Mouse (Mus musculus) left cerebral cortex, adult 8-10 months (tissue): ENCODE measurements around the gene Kcnq5. TPM values are rescaled to one million over a fixed set of nuclear protein-coding genes. Genes with fewer than 3 reads are reported as not detected.
A peak's percentile ranks its signal among the peaks of the same experiment; 100 is the strongest.
"Not testable (repeated sequence)": the region's sequence is repeated elsewhere in the genome, so short reads cannot be mapped to it uniquely, and the experiment has no call there.

Experiments used
- DNase-seq, 2 experiments: peaks; one replicate each; pipeline ENCODE4 v3.0.0; 2022; ENCODE audit warnings: low spot score in 2 of 2
- total RNA-seq, 4 experiments: library from RNA; stranded (reverse); gene quantifications; 2 replicates each; pipeline ENCODE4 v1.2.4; 2022

Kcnq5 gene
- total RNA-seq, 4 experiments from 2014 or later: 67.6 to 86.7 (median 78.4) TPM

- no peak for DNase-seq
Observed at GRCm38 (mm10) chr1:21650820-21651219, 310.9 kb downstream of the Kcnq5 start.

GRCm38 (mm10) chr1:21635406-21635805 lies 326.3 kb downstream of the Kcnq5 start:
- DNase-seq: no peak

- DNase-seq: no peak
Observed at GRCm38 (mm10) chr1:21634013-21634412, 327.7 kb downstream of the Kcnq5 start.

GRCm38 (mm10) chr1:21622455-21622854 lies 339.3 kb downstream of the Kcnq5 start:
- DNase-seq: no peak

- DNase-seq: no peak
Observed at GRCm38 (mm10) chr1:21622039-21622438, 339.7 kb downstream of the Kcnq5 start.

- DNase-seq: no peak
Observed at GRCm38 (mm10) chr1:21618712-21619111, 343.0 kb downstream of the Kcnq5 start.

GRCm38 (mm10) chr1:21616666-21617065 lies 345.1 kb downstream of the Kcnq5 start:
- DNase-seq: peak in 1 of 2 experiments; percentile 26

GRCm38 (mm10) chr1:21613933-21614332 lies 347.8 kb downstream of the Kcnq5 start:
- no peak for DNase-seq

GRCm38 (mm10) chr1:21604003-21604402 lies 357.7 kb downstream of the Kcnq5 start:
- DNase-seq: no peak

- no peak for DNase-seq
Observed at GRCm38 (mm10) chr1:21602567-21602966, 359.2 kb downstream of the Kcnq5 start.

GRCm38 (mm10) chr1:21600606-21601005 lies 361.1 kb downstream of the Kcnq5 start:
- DNase-seq: no peak

GRCm38 (mm10) chr1:21593872-21594271 lies 367.9 kb downstream of the Kcnq5 start:
- DNase-seq: no peak

- not testable (repeated sequence) for DNase-seq
Observed at GRCm38 (mm10) chr1:21567397-21567796, 394.3 kb downstream of the Kcnq5 start.

GRCm38 (mm10) chr1:21554630-21555029 lies 407.1 kb downstream of the Kcnq5 start:
- DNase-seq: no peak

- DNase-seq: no peak
Observed at GRCm38 (mm10) chr1:21552715-21553114, 409.0 kb downstream of the Kcnq5 start.

- DNase-seq: no peak
Observed at GRCm38 (mm10) chr1:21543909-21544308, 417.8 kb downstream of the Kcnq5 start.

- DNase-seq: peak in 1 of 2 experiments; percentile 51
Observed at GRCm38 (mm10) chr1:21539486-21539885, 422.3 kb downstream of the Kcnq5 start.

- DNase-seq: no peak
Observed at GRCm38 (mm10) chr1:21530823-21531222, 430.9 kb downstream of the Kcnq5 start.

- no peak for DNase-seq
Observed at GRCm38 (mm10) chr1:21521995-21522394, 439.7 kb downstream of the Kcnq5 start.

- no peak for DNase-seq
Observed at GRCm38 (mm10) chr1:21521475-21521874, 440.3 kb downstream of the Kcnq5 start.

GRCm38 (mm10) chr1:21520116-21520645 lies 441.6 kb downstream of the Kcnq5 start:
- no peak for DNase-seq

- DNase-seq: no peak
Observed at GRCm38 (mm10) chr1:21506665-21507064, 455.1 kb downstream of the Kcnq5 start.

GRCm38 (mm10) chr1:21499815-21500534 lies 461.8 kb downstream of the Kcnq5 start:
- no peak for DNase-seq
